Mouse (Mus musculus): Measurements from ENCODE around the gene Ppfibp1. TPM values are rescaled to one million over a fixed set of nuclear protein-coding genes. Genes with fewer than 3 reads are reported as not detected.

The Ppfibp1 gene
- polyA plus RNA-seq, 1 experiment from 2014 or later: 66.1 TPM

- H3K4me2 ChIP-seq (replicated peaks; ENCODE audit: low read depth, low read length): no peak overlapping the region
- no peaks in the 10 kb centered on the region for H3K27me3 ChIP-seq (ENCODE audit: insufficient read depth, low read length)
- H3K27ac ChIP-seq (ENCODE audit: low read length): no peak overlapping the region
- H3K4me3 ChIP-seq (ENCODE audit: low read length): no peak overlapping the region
- 69% methylated on average over 19 of the region's 19 CpGs for WGBS
- H3K9me3 ChIP-seq (ENCODE audit: low read length): no peaks in the 10 kb centered on the region
- H3K4me1 ChIP-seq (ENCODE audit: insufficient read depth, low read length): no peaks in the 10 kb centered on the region
- no peak overlapping the region for H3K9ac ChIP-seq (replicated peaks; ENCODE audit: low read length)
- peak; percentile 19; the same call in 1 of the 2 replicates for ATAC-seq (ENCODE audit: low FRiP score, low TSS enrichment)
- H3K36me3 ChIP-seq (ENCODE audit: insufficient read depth, low read length): peaks cover 41% of the 10 kb centered on the region
Observed at GRCm38 (mm10) chr6:147053785-147054646, 165.7 kb downstream of the Ppfibp1 start.

GRCm38 (mm10) chr6:147055374-147055977, 167.2 kb downstream of the Ppfibp1 start:
- Histone ChIP-seq H3K27me3 (ENCODE audit: insufficient read depth, low read length) (no peaks in the 10 kb centered on the region), H3K36me3 (ENCODE audit: insufficient read depth, low read length) (peaks cover 32% of the 10 kb centered on the region), H3K4me2 (replicated peaks; ENCODE audit: low read depth, low read length) (no peak overlapping the region), H3K4me1 (ENCODE audit: insufficient read depth, low read length) (no peaks in the 10 kb centered on the region), H3K27ac (ENCODE audit: low read length) (no peak overlapping the region), H3K9me3 (ENCODE audit: low read length) (no peaks in the 10 kb centered on the region), H3K4me3 (ENCODE audit: low read length) (no peak overlapping the region), H3K9ac (replicated peaks; ENCODE audit: low read length) (no peak overlapping the region)
- 48% methylated on average over 10 of the region's 10 CpGs for WGBS
- peak; percentile 63; the same call in 1 of the 2 replicates for ATAC-seq (ENCODE audit: low FRiP score, low TSS enrichment)

- H3K27ac ChIP-seq (ENCODE audit: low read length): no peak overlapping the region
- H3K27me3 ChIP-seq (ENCODE audit: insufficient read depth, low read length): no peaks in the 10 kb centered on the region
- no peaks in the 10 kb centered on the region for H3K9me3 ChIP-seq (ENCODE audit: low read length)
- no peak for ATAC-seq (ENCODE audit: low FRiP score, low TSS enrichment)
- H3K9ac ChIP-seq (replicated peaks; ENCODE audit: low read length): no peak overlapping the region
- H3K4me1 ChIP-seq (ENCODE audit: insufficient read depth, low read length): no peaks in the 10 kb centered on the region
- no peak overlapping the region for H3K4me3 ChIP-seq (ENCODE audit: low read length)
- peaks cover 27% of the 10 kb centered on the region for H3K36me3 ChIP-seq (ENCODE audit: insufficient read depth, low read length)
- no peak overlapping the region for H3K4me2 ChIP-seq (replicated peaks; ENCODE audit: low read depth, low read length)
- WGBS: 49% methylated on average over 7 of the region's 7 CpGs
Observed at GRCm38 (mm10) chr6:147059326-147059725, 171.0 kb downstream of the Ppfibp1 start.

- Histone ChIP-seq H3K4me1 (ENCODE audit: insufficient read depth, low read length) (no peaks in the 10 kb centered on the region), H3K4me2 (replicated peaks; ENCODE audit: low read depth, low read length) (no peak overlapping the region), H3K27ac (ENCODE audit: low read length) (no peak overlapping the region), H3K4me3 (ENCODE audit: low read length) (no peak overlapping the region), H3K27me3 (ENCODE audit: insufficient read depth, low read length) (no peaks in the 10 kb centered on the region), H3K9me3 (ENCODE audit: low read length) (no peaks in the 10 kb centered on the region), H3K36me3 (ENCODE audit: insufficient read depth, low read length) (peaks cover 30% of the 10 kb centered on the region), H3K9ac (replicated peaks; ENCODE audit: low read length) (no peak overlapping the region)
- ATAC-seq (ENCODE audit: low FRiP score, low TSS enrichment): no peak
- WGBS: 88% methylated on average over 9 of the region's 9 CpGs
Observed at GRCm38 (mm10) chr6:147061630-147062029, 173.3 kb downstream of the Ppfibp1 start.

- no peaks in the 10 kb centered on the region for H3K9me3 ChIP-seq (ENCODE audit: low read length)
- H3K36me3 ChIP-seq (ENCODE audit: insufficient read depth, low read length): peaks cover 34% of the 10 kb centered on the region
- H3K4me2 ChIP-seq (replicated peaks; ENCODE audit: low read depth, low read length): no peak overlapping the region
- no peak overlapping the region for H3K9ac ChIP-seq (replicated peaks; ENCODE audit: low read length)
- H3K4me3 ChIP-seq (ENCODE audit: low read length): no peak overlapping the region
- no peak for ATAC-seq (ENCODE audit: low FRiP score, low TSS enrichment)
- no peaks in the 10 kb centered on the region for H3K4me1 ChIP-seq (ENCODE audit: insufficient read depth, low read length)
- WGBS: 67% methylated on average over 7 of the region's 7 CpGs
- H3K27ac ChIP-seq (ENCODE audit: low read length): no peak overlapping the region
- no peaks in the 10 kb centered on the region for H3K27me3 ChIP-seq (ENCODE audit: insufficient read depth, low read length)
Observed at GRCm38 (mm10) chr6:147062034-147062433, 173.7 kb downstream of the Ppfibp1 start.

GRCm38 (mm10) chr6:147062694-147063093, 174.4 kb downstream of the Ppfibp1 start:
- Histone ChIP-seq H3K4me2 (replicated peaks; ENCODE audit: low read depth, low read length) (no peak overlapping the region), H3K9ac (replicated peaks; ENCODE audit: low read length) (no peak overlapping the region), H3K36me3 (ENCODE audit: insufficient read depth, low read length) (peaks cover 39% of the 10 kb centered on the region), H3K27ac (ENCODE audit: low read length) (no peak overlapping the region), H3K4me3 (ENCODE audit: low read length) (no peak overlapping the region), H3K4me1 (ENCODE audit: insufficient read depth, low read length) (no peaks in the 10 kb centered on the region), H3K9me3 (ENCODE audit: low read length) (no peaks in the 10 kb centered on the region), H3K27me3 (ENCODE audit: insufficient read depth, low read length) (no peaks in the 10 kb centered on the region)
- WGBS: 81% methylated on average over 7 of the region's 7 CpGs
- ATAC-seq (ENCODE audit: low FRiP score, low TSS enrichment): no peak

GRCm38 (mm10) chr6:147064226-147064943, 176.1 kb downstream of the Ppfibp1 start:
- no peak for ATAC-seq (ENCODE audit: low FRiP score, low TSS enrichment)
- H3K36me3 ChIP-seq (ENCODE audit: insufficient read depth, low read length): peaks cover 39% of the 10 kb centered on the region

GRCm38 (mm10) chr6:147064944-147065261, 176.6 kb downstream of the Ppfibp1 start:
- no peaks in the 10 kb centered on the region for H3K27me3 ChIP-seq (ENCODE audit: insufficient read depth, low read length)
- WGBS: 46% methylated on average over 6 of the region's 6 CpGs

More at GRCm38 (mm10) chr6:147064226-147064943, 176.1 kb downstream of the Ppfibp1 start:
- Histone ChIP-seq H3K4me2 (replicated peaks; ENCODE audit: low read depth, low read length) (no peak overlapping the region), H3K27me3 (ENCODE audit: insufficient read depth, low read length) (no peaks in the 10 kb centered on the region), H3K9me3 (ENCODE audit: low read length) (no peaks in the 10 kb centered on the region), H3K4me1 (ENCODE audit: insufficient read depth, low read length) (no peaks in the 10 kb centered on the region), H3K9ac (replicated peaks; ENCODE audit: low read length) (no peak overlapping the region), H3K4me3 (ENCODE audit: low read length) (no peak overlapping the region), H3K27ac (ENCODE audit: low read length) (no peak overlapping the region)
- 58% methylated on average over 10 of the region's 10 CpGs for WGBS

GRCm38 (mm10) chr6:147075808-147076387, 187.6 kb downstream of the Ppfibp1 start:
- Histone ChIP-seq H3K9me3 (ENCODE audit: low read length) (0 out of 2 replicates have a peak, but pooled peaks cover 2% of the 10 kb centered on the region), H3K27ac (ENCODE audit: low read length) (no peak overlapping the region), H3K9ac (replicated peaks; ENCODE audit: low read length) (no peak overlapping the region), H3K4me2 (replicated peaks; ENCODE audit: low read depth, low read length) (no peak overlapping the region), H3K4me3 (ENCODE audit: low read length) (no peak overlapping the region), H3K36me3 (ENCODE audit: insufficient read depth, low read length) (peaks cover 26% of the 10 kb centered on the region), H3K4me1 (ENCODE audit: insufficient read depth, low read length) (no peaks in the 10 kb centered on the region), H3K27me3 (ENCODE audit: insufficient read depth, low read length) (no peaks in the 10 kb centered on the region)
- WGBS: 77% methylated on average over 5 of the region's 5 CpGs
- peak; percentile 31; the same call in 1 of the 2 replicates for ATAC-seq (ENCODE audit: low FRiP score, low TSS enrichment)

More at GRCm38 (mm10) chr6:147064944-147065261, 176.6 kb downstream of the Ppfibp1 start:
- no peaks in the 10 kb centered on the region for H3K4me1 ChIP-seq (ENCODE audit: insufficient read depth, low read length)
- H3K9ac ChIP-seq (replicated peaks; ENCODE audit: low read length): no peak overlapping the region
- H3K4me2 ChIP-seq (replicated peaks; ENCODE audit: low read depth, low read length): no peak overlapping the region
- H3K36me3 ChIP-seq (ENCODE audit: insufficient read depth, low read length): peaks cover 41% of the 10 kb centered on the region
- H3K4me3 ChIP-seq (ENCODE audit: low read length): no peak overlapping the region
- no peaks in the 10 kb centered on the region for H3K9me3 ChIP-seq (ENCODE audit: low read length)
- ATAC-seq (ENCODE audit: low FRiP score, low TSS enrichment): no peak
- H3K27ac ChIP-seq (ENCODE audit: low read length): no peak overlapping the region

All from kidney, embryonic 16.5 days (tissue).